Mouse (Mus musculus): Measurements from ENCODE around the gene Btbd10. TPM values are rescaled to one million over a fixed set of nuclear protein-coding genes. Genes with fewer than 3 reads are reported as not detected.

Btbd10 gene
- polyA plus RNA-seq, 1 experiment = 2.9 TPM

DNA sequence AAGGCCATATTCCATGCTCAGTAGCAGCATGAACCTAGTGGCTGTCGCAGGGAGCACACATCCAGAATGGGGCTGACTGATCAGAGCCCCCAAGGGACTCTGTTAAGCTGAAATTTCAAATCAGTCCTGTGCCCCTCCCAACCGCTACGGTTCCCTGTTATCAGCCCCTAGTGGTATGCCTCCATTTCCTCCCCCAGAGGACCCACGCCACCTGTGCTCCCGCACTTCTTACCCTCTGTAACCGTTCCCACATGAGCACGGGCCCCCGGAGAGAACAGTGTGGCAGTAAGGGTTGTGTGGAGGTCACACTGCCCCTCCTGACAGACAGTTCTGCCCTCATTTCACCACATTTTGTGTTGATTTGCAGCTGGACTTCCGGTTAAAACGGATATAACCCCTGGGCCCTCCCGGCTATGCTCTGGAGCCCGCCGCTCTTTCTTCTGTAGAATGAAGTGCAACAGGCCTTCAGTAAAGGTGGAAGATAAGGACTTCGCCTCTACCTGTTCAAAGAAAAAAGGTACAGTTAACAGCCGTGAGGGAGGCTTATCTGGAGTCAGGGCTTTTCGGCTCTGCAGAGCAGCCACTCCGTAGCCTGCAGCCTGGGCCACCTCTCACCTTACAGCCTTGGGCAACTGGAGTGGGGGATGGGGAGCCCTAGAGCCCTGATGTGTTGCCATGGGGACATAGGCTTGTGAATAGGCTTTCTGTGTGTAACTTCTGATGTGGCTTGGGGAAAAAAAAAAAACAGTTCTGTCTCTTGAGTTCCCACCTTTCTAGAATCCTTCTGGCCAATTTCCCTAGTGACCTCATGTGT lies 73.9 kb downstream of the Btbd10 start:
- TF ChIP-seq POLR2A (IDR thresholded peaks at IDR 0.05; ENCODE audit: low read depth, low read length) (no peak), CTCF (IDR thresholded peaks at IDR 0.05; ENCODE audit: extremely low read depth, insufficient read length, insufficient replicate concordance, low read depth, low read length) (no peak)
- Histone ChIP-seq H3K4me3 (ENCODE audit: low read depth, low read length) (no peak overlapping the region), H3K36me3 (ENCODE audit: control insufficient read depth, insufficient read depth, low read length) (peaks cover 67% of the 10 kb centered on the region), H3K27me3 (ENCODE audit: control insufficient read depth, insufficient read depth, low read length) (no peaks in the 10 kb centered on the region), H3K4me1 (ENCODE audit: control insufficient read depth, insufficient read depth, insufficient read length, low read length) (no peaks in the 10 kb centered on the region), H3K27ac (ENCODE audit: insufficient read depth, low read depth, low read length) (no peak overlapping the region)
- 73% methylated on average over 17 of the region's 17 CpGs for WGBS

GRCm38 (mm10) chr7:113294598-113294997 lies 74.6 kb downstream of the Btbd10 start:
- Histone ChIP-seq H3K27ac (ENCODE audit: insufficient read depth, low read depth, low read length) (no peak overlapping the region), H3K4me3 (ENCODE audit: low read depth, low read length) (no peak overlapping the region), H3K36me3 (ENCODE audit: control insufficient read depth, insufficient read depth, low read length) (peaks cover 71% of the 10 kb centered on the region), H3K4me1 (ENCODE audit: control insufficient read depth, insufficient read depth, insufficient read length, low read length) (no peaks in the 10 kb centered on the region), H3K27me3 (ENCODE audit: control insufficient read depth, insufficient read depth, low read length) (no peaks in the 10 kb centered on the region)
- 83% methylated on average over 6 of the region's 6 CpGs for WGBS
- no peak for TF ChIP-seq CTCF (IDR thresholded peaks at IDR 0.05; ENCODE audit: extremely low read depth, insufficient read length, insufficient replicate concordance, low read depth, low read length)
- no peak for TF ChIP-seq POLR2A (IDR thresholded peaks at IDR 0.05; ENCODE audit: low read depth, low read length)

DNA sequence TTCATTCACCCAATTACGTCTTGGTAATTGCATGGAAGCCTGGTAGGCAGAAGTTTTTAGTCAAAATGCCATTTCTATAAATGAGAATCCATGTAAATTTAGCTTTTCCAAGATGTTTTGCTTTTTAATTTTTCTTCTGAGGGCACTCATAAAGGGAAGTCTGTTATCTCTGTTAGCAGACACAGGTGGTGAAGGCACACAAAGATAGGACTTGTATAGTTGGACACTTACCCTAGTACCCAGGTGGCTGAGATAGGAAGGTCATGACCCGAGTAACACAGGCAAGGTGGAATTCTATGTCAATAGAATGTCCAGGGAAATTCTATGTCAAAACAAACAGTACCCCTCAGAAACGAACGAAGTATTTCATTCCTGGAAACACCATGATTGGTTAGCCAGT lies 77.0 kb downstream of the Btbd10 start:
- H3K36me3 ChIP-seq (ENCODE audit: control insufficient read depth, insufficient read depth, low read length) = peaks cover 77% of the 10 kb centered on the region
- WGBS = 73% methylated on average over 4 of the region's 4 CpGs
- TF ChIP-seq POLR2A (IDR thresholded peaks at IDR 0.05; ENCODE audit: low read depth, low read length) (no peak), CTCF (IDR thresholded peaks at IDR 0.05; ENCODE audit: extremely low read depth, insufficient read length, insufficient replicate concordance, low read depth, low read length) (no peak)
- no peak overlapping the region for H3K27ac ChIP-seq (ENCODE audit: insufficient read depth, low read depth, low read length)
- no peak overlapping the region for H3K4me3 ChIP-seq (ENCODE audit: low read depth, low read length)
- no peaks in the 10 kb centered on the region for H3K4me1 ChIP-seq (ENCODE audit: control insufficient read depth, insufficient read depth, insufficient read length, low read length)
- H3K27me3 ChIP-seq (ENCODE audit: control insufficient read depth, insufficient read depth, low read length) = no peaks in the 10 kb centered on the region

DNA sequence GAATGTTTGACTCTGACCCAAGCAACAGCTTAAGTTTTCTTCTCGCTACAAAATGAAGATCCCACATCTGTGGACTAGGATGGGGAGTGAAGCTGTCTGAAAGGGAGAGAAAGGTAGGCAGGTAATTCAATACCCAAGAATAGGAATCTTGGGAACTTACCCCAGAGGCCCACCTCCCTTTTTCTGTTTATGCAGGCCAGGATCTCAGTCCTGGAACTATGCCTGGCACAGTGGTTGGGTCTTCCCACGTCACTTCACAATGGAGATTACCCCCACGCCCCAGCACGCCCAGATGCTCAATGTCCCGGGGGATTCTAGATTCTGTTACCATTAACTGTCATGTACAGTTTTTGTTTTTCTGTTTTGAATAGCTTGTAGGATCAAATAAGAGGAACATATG lies 77.5 kb downstream of the Btbd10 start:
- Histone ChIP-seq H3K36me3 (ENCODE audit: control insufficient read depth, insufficient read depth, low read length) (peaks cover 78% of the 10 kb centered on the region), H3K27me3 (ENCODE audit: control insufficient read depth, insufficient read depth, low read length) (no peaks in the 10 kb centered on the region), H3K27ac (ENCODE audit: insufficient read depth, low read depth, low read length) (no peak overlapping the region), H3K4me3 (ENCODE audit: low read depth, low read length) (no peak overlapping the region), H3K4me1 (ENCODE audit: control insufficient read depth, insufficient read depth, insufficient read length, low read length) (no peaks in the 10 kb centered on the region)
- WGBS = 92% methylated on average over 5 of the region's 5 CpGs
- TF ChIP-seq CTCF (IDR thresholded peaks at IDR 0.05; ENCODE audit: extremely low read depth, insufficient read length, insufficient replicate concordance, low read depth, low read length) = no peak
- TF ChIP-seq POLR2A (IDR thresholded peaks at IDR 0.05; ENCODE audit: low read depth, low read length) = no peak

DNA sequence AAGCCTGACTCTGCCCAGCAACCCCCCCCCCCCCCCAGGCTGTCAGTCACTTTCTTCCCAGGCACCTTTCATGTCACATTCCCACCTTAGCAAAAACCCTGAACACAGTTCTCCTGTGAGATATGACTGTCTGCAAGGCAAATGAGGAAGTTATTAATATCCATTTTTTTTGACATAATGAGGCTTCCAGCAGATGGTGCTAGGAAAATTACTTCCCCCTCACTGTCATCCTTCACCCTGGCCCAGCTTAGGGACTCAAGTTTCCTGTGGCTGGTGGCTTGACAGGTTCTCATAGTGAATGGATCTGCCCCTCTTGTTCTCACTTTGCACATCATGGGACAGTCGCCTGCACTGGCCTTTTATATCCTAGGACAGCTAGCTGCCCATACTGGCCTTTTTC lies 80.0 kb downstream of the Btbd10 start:
- H3K36me3 ChIP-seq (ENCODE audit: control insufficient read depth, insufficient read depth, low read length) = peaks cover 77% of the 10 kb centered on the region
- no peak overlapping the region for H3K4me3 ChIP-seq (ENCODE audit: low read depth, low read length)
- 89% methylated on average over 1 of the region's 1 CpGs for WGBS
- no peaks in the 10 kb centered on the region for H3K27me3 ChIP-seq (ENCODE audit: control insufficient read depth, insufficient read depth, low read length)
- H3K4me1 ChIP-seq (ENCODE audit: control insufficient read depth, insufficient read depth, insufficient read length, low read length) = no peaks in the 10 kb centered on the region
- TF ChIP-seq CTCF (IDR thresholded peaks at IDR 0.05; ENCODE audit: extremely low read depth, insufficient read length, insufficient replicate concordance, low read depth, low read length) = no peak
- no peak for TF ChIP-seq POLR2A (IDR thresholded peaks at IDR 0.05; ENCODE audit: low read depth, low read length)
- no peak overlapping the region for H3K27ac ChIP-seq (ENCODE audit: insufficient read depth, low read depth, low read length)

DNA sequence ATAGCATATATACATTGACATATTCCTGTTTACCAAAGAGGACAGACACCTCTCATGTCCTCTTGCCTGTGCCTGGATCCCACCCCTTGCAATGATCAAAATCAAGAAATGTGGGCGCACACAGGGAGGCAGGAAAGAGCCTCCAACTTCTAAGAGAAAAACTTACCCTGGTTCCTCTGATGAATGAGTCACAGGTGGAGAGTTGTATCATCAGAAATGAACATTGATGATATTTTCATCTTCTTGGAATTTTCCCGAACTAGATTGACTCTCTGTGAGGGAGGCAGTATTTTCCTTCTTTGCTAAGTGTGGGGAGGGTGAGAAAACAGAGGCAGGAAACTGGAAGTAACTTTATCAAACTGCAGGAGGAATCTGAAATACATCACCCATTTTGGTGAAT lies 83.8 kb downstream of the Btbd10 start:
- peaks cover 74% of the 10 kb centered on the region for H3K36me3 ChIP-seq (ENCODE audit: control insufficient read depth, insufficient read depth, low read length)
- TF ChIP-seq POLR2A (IDR thresholded peaks at IDR 0.05; ENCODE audit: low read depth, low read length) (no peak), CTCF (IDR thresholded peaks at IDR 0.05; ENCODE audit: extremely low read depth, insufficient read length, insufficient replicate concordance, low read depth, low read length) (no peak)
- H3K27me3 ChIP-seq (ENCODE audit: control insufficient read depth, insufficient read depth, low read length) = no peaks in the 10 kb centered on the region
- H3K27ac ChIP-seq (ENCODE audit: insufficient read depth, low read depth, low read length) = no peak overlapping the region
- 91% methylated on average over 2 of the region's 2 CpGs for WGBS
- H3K4me1 ChIP-seq (ENCODE audit: control insufficient read depth, insufficient read depth, insufficient read length, low read length) = no peaks in the 10 kb centered on the region
- H3K4me3 ChIP-seq (ENCODE audit: low read depth, low read length) = no peak overlapping the region

- H3K4me1 ChIP-seq (ENCODE audit: control insufficient read depth, insufficient read depth, insufficient read length, low read length) = no peaks in the 10 kb centered on the region
- TF ChIP-seq POLR2A (IDR thresholded peaks at IDR 0.05; ENCODE audit: low read depth, low read length) = no peak
- no peak for TF ChIP-seq CTCF (IDR thresholded peaks at IDR 0.05; ENCODE audit: extremely low read depth, insufficient read length, insufficient replicate concordance, low read depth, low read length)
- peaks cover 32% of the 10 kb centered on the region for H3K36me3 ChIP-seq (ENCODE audit: control insufficient read depth, insufficient read depth, low read length)
- no peak overlapping the region for H3K27ac ChIP-seq (ENCODE audit: insufficient read depth, low read depth, low read length)
- no peak overlapping the region for H3K4me3 ChIP-seq (ENCODE audit: low read depth, low read length)
- H3K27me3 ChIP-seq (ENCODE audit: control insufficient read depth, insufficient read depth, low read length) = no peaks in the 10 kb centered on the region
- 85% methylated on average over 2 of the region's 2 CpGs for WGBS
Measured at GRCm38 (mm10) chr7:113279246-113279645, 89.9 kb downstream of the Btbd10 start.
